Mouse (Mus musculus): ENCODE results near the gene Fam174b. TPM values are rescaled to one million over a fixed set of nuclear protein-coding genes. Genes with fewer than 3 reads are reported as not detected.

Fam174b gene
- polyA plus RNA-seq, 1 experiment from 2014 or later, result 33.9 TPM

DNA sequence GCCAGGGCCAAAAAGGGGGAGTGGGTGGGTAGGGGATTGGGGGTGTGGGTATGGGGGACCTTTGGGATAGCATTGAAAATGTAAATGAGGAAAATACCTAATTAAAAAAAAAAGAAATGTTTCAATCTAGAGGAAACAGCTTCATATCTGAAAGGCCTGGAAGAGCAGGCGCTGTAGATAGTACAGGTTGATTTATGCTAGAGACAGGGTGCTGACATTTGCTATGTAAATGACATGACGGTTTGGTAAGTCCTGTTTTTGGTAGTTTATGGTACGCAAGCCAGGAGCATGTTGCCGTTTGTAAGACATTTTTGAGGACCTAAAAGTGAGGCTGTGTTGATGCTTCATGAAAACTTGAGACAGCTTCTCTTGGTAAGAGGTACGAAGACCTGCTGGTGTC lies 24.6 kb downstream of the Fam174b start:
- no peak overlapping the region for H3K27ac ChIP-seq (ENCODE audit: low read depth, low read length)
- no peaks in the 10 kb centered on the region for H3K4me1 ChIP-seq (ENCODE audit: control insufficient read depth, insufficient read depth, low read length)
- no peak for ATAC-seq (ENCODE audit: low FRiP score, low TSS enrichment)
- H3K36me3 ChIP-seq (ENCODE audit: control insufficient read depth, insufficient read depth, low read length), result peaks cover 3% of the 10 kb centered on the region; the same call in 1 of the 2 replicates
- H3K27me3 ChIP-seq (ENCODE audit: control insufficient read depth, insufficient read depth, low read length), result no peaks in the 10 kb centered on the region
- 82% methylated on average over 5 of the region's 5 CpGs for WGBS
- no peak overlapping the region for H3K4me2 ChIP-seq (replicated peaks; ENCODE audit: low read depth, low read length)
- no peaks in the 10 kb centered on the region for H3K9me3 ChIP-seq (ENCODE audit: control insufficient read depth, low read length)
- H3K9ac ChIP-seq (ENCODE audit: low read depth, low read length), result no peak overlapping the region
- no peak overlapping the region for H3K4me3 ChIP-seq (ENCODE audit: low read length)

DNA sequence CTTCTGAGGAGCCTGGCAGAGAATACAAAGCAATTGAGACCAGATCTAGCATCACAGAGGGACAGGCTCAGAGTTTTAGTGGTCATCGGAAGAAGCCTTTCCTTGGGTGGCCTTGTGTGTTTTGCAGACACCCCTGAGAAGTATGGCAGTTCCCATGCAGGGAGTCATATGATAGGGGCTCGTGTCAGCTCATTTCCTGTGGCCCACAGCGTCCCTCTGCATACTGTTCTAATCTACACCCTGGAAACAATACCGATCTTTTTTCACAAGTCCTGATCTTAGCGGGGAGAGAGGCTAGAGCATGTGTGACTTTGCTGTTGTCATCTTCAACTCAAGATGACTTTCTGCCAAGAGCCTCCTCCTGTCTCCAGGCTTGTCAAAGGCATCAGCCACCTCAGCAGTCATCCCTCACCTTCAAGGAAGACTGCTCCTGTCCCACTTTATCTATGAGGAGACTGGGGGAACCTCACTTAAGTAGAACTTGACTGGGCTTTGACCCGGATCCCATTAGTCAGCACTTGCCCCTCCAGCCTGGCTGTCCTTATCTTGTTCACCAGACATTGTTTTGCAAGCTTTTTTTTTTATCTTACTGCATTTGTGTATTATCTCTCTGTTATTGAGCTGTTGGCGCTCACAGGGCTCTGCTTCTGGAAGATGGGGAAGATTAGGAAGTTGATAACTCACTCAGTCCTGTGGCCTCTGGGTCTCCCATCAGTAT lies 25.2 kb downstream of the Fam174b start:
- Histone ChIP-seq H3K36me3 (ENCODE audit: control insufficient read depth, insufficient read depth, low read length) (peaks cover 3% of the 10 kb centered on the region; the same call in 1 of the 2 replicates), H3K9me3 (ENCODE audit: control insufficient read depth, low read length) (no peaks in the 10 kb centered on the region), H3K9ac (ENCODE audit: low read depth, low read length) (no peak overlapping the region), H3K4me1 (ENCODE audit: control insufficient read depth, insufficient read depth, low read length) (no peaks in the 10 kb centered on the region), H3K27me3 (ENCODE audit: control insufficient read depth, insufficient read depth, low read length) (no peaks in the 10 kb centered on the region), H3K4me3 (ENCODE audit: low read length) (no peak overlapping the region), H3K27ac (ENCODE audit: low read depth, low read length) (no peak overlapping the region), H3K4me2 (replicated peaks; ENCODE audit: low read depth, low read length) (no peak overlapping the region)
- no peak for ATAC-seq (ENCODE audit: low FRiP score, low TSS enrichment)
- 70% methylated on average over 7 of the region's 7 CpGs for WGBS

GRCm38 (mm10) chr7:73769224-73769623 lies 29.1 kb downstream of the Fam174b start:
- Histone ChIP-seq H3K27me3 (ENCODE audit: control insufficient read depth, insufficient read depth, low read length) (no peaks in the 10 kb centered on the region), H3K9me3 (ENCODE audit: control insufficient read depth, low read length) (no peaks in the 10 kb centered on the region), H3K27ac (ENCODE audit: low read depth, low read length) (no peak overlapping the region), H3K4me2 (replicated peaks; ENCODE audit: low read depth, low read length) (no peak overlapping the region), H3K4me1 (ENCODE audit: control insufficient read depth, insufficient read depth, low read length) (0 out of 2 replicates have a peak, but pooled peaks cover 7% of the 10 kb centered on the region), H3K36me3 (ENCODE audit: control insufficient read depth, insufficient read depth, low read length) (peaks cover 3% of the 10 kb centered on the region; the same call in 1 of the 2 replicates), H3K9ac (ENCODE audit: low read depth, low read length) (no peak overlapping the region), H3K4me3 (ENCODE audit: low read length) (no peak overlapping the region)
- WGBS, result 93% methylated on average over 4 of the region's 4 CpGs
- ATAC-seq (ENCODE audit: low FRiP score, low TSS enrichment), result no peak

GRCm38 (mm10) chr7:73771384-73772274 lies 31.5 kb downstream of the Fam174b start:
- H3K36me3 ChIP-seq (ENCODE audit: control insufficient read depth, insufficient read depth, low read length), result peaks cover 3% of the 10 kb centered on the region; the same call in 1 of the 2 replicates
- 41% methylated on average over 19 of the region's 19 CpGs for WGBS
- no peak overlapping the region for H3K4me3 ChIP-seq (ENCODE audit: low read length)
- ATAC-seq (ENCODE audit: low FRiP score, low TSS enrichment), result 0 out of 2 replicates have a peak, but pooled peaks have one; percentile 20
- no peak overlapping the region; the same call in 1 of the 2 replicates for H3K4me2 ChIP-seq (replicated peaks; ENCODE audit: low read depth, low read length)
- H3K9ac ChIP-seq (ENCODE audit: low read depth, low read length), result no peak overlapping the region
- H3K4me1 ChIP-seq (ENCODE audit: control insufficient read depth, insufficient read depth, low read length), result 0 out of 2 replicates have a peak, but pooled peaks cover 7% of the 10 kb centered on the region
- H3K9me3 ChIP-seq (ENCODE audit: control insufficient read depth, low read length), result no peaks in the 10 kb centered on the region
- H3K27me3 ChIP-seq (ENCODE audit: control insufficient read depth, insufficient read depth, low read length), result no peaks in the 10 kb centered on the region
- H3K27ac ChIP-seq (ENCODE audit: low read depth, low read length), result peak overlapping the region; percentile 24; the same call in 1 of the 2 replicates

DNA sequence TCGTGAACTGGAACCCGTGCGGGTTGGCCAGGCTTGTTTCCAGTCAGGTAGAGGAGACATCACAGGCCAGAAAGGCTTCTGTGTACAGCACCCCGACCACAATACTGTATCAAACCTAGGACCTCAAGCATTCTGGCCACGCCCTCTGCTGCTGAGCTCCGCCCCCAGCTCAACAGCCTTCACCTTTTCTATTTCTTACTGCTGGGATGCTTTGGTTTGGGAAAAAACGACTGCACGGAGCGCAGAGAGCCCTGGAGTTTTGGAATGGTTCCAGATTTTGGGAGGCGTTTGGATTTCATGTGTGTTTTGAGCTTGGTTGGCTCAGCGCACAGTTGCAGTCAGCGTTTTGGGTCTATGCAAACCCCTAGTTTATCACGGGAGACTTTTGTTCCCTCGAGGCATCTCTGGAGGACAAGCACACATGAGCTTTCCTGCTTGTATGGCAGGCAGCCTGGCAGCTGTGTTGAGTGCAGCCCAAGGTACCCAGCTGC lies 32.2 kb downstream of the Fam174b start:
- H3K4me2 ChIP-seq (replicated peaks; ENCODE audit: low read depth, low read length), result no peak overlapping the region
- H3K27ac ChIP-seq (ENCODE audit: low read depth, low read length), result no peak overlapping the region
- peak; percentile 66; the same call in 1 of the 2 replicates for ATAC-seq (ENCODE audit: low FRiP score, low TSS enrichment)

DNA sequence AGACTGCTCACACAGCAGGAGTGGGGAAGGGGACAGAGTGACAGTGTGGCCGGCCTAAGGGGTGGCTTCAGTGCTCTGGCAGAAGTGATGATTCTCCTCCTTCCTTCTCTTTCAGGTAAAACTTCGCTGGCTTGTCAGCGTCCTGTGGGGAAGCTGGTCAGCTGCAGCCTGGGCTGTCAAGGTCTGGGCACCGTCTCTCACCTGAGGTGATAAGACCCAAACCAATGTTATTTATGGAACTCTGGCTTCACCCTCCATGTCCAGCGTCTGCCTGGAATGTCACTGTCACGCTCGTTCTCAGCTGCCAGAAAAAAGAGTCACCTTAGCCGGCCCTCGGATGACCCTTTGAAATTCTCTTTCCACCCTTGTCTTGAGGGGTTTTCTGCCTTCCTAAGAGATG lies 34.7 kb downstream of the Fam174b start:
- H3K4me3 ChIP-seq (ENCODE audit: low read length), result no peak overlapping the region
- no peak overlapping the region for H3K27ac ChIP-seq (ENCODE audit: low read depth, low read length)
- no peaks in the 10 kb centered on the region; the same call in 1 of the 2 replicates for H3K36me3 ChIP-seq (ENCODE audit: control insufficient read depth, insufficient read depth, low read length)
- ATAC-seq (ENCODE audit: low FRiP score, low TSS enrichment), result no peak
- WGBS, result 74% methylated on average over 9 of the region's 9 CpGs
- H3K9ac ChIP-seq (ENCODE audit: low read depth, low read length), result no peak overlapping the region
- no peak overlapping the region for H3K4me2 ChIP-seq (replicated peaks; ENCODE audit: low read depth, low read length)
- H3K9me3 ChIP-seq (ENCODE audit: control insufficient read depth, low read length), result no peaks in the 10 kb centered on the region
- H3K27me3 ChIP-seq (ENCODE audit: control insufficient read depth, insufficient read depth, low read length), result no peaks in the 10 kb centered on the region
- peaks cover 7% of the 10 kb centered on the region; the same call in 1 of the 2 replicates for H3K4me1 ChIP-seq (ENCODE audit: control insufficient read depth, insufficient read depth, low read length)

More for the DNA sequence above, 32.2 kb downstream of the Fam174b start:
- Histone ChIP-seq H3K9ac (ENCODE audit: low read depth, low read length) (no peak overlapping the region), H3K27me3 (ENCODE audit: control insufficient read depth, insufficient read depth, low read length) (no peaks in the 10 kb centered on the region), H3K4me3 (ENCODE audit: low read length) (no peak overlapping the region), H3K9me3 (ENCODE audit: control insufficient read depth, low read length) (no peaks in the 10 kb centered on the region), H3K4me1 (ENCODE audit: control insufficient read depth, insufficient read depth, low read length) (0 out of 2 replicates have a peak, but pooled peaks cover 7% of the 10 kb centered on the region), H3K36me3 (ENCODE audit: control insufficient read depth, insufficient read depth, low read length) (peaks cover 3% of the 10 kb centered on the region; the same call in 1 of the 2 replicates)
- 65% methylated on average over 14 of the region's 14 CpGs for WGBS

GRCm38 (mm10) chr7:73777777-73778176 lies 37.7 kb downstream of the Fam174b start:
- no peaks in the 10 kb centered on the region for H3K9me3 ChIP-seq (ENCODE audit: control insufficient read depth, low read length)
- H3K36me3 ChIP-seq (ENCODE audit: control insufficient read depth, insufficient read depth, low read length), result no peaks in the 10 kb centered on the region; the same call in 1 of the 2 replicates
- ATAC-seq (ENCODE audit: low FRiP score, low TSS enrichment), result no peak
- no peak overlapping the region for H3K4me2 ChIP-seq (replicated peaks; ENCODE audit: low read depth, low read length)
- 80% methylated on average over 3 of the region's 3 CpGs for WGBS
- no peaks in the 10 kb centered on the region for H3K27me3 ChIP-seq (ENCODE audit: control insufficient read depth, insufficient read depth, low read length)
- H3K27ac ChIP-seq (ENCODE audit: low read depth, low read length), result no peak overlapping the region
- H3K4me1 ChIP-seq (ENCODE audit: control insufficient read depth, insufficient read depth, low read length), result no peaks in the 10 kb centered on the region; the same call in 1 of the 2 replicates
- H3K4me3 ChIP-seq (ENCODE audit: low read length), result no peak overlapping the region
- H3K9ac ChIP-seq (ENCODE audit: low read depth, low read length), result no peak overlapping the region

- H3K4me3 ChIP-seq (ENCODE audit: low read length), result no peak overlapping the region
- WGBS, result 76% methylated on average over 4 of the region's 4 CpGs
- H3K4me2 ChIP-seq (replicated peaks; ENCODE audit: low read depth, low read length), result no peak overlapping the region
- no peaks in the 10 kb centered on the region for H3K27me3 ChIP-seq (ENCODE audit: control insufficient read depth, insufficient read depth, low read length)
- no peak overlapping the region for H3K9ac ChIP-seq (ENCODE audit: low read depth, low read length)
- no peak for ATAC-seq (ENCODE audit: low FRiP score, low TSS enrichment)
- H3K4me1 ChIP-seq (ENCODE audit: control insufficient read depth, insufficient read depth, low read length), result no peaks in the 10 kb centered on the region
- no peaks in the 10 kb centered on the region for H3K36me3 ChIP-seq (ENCODE audit: control insufficient read depth, insufficient read depth, low read length)
- H3K9me3 ChIP-seq (ENCODE audit: control insufficient read depth, low read length), result no peaks in the 10 kb centered on the region
- no peak overlapping the region for H3K27ac ChIP-seq (ENCODE audit: low read depth, low read length)
These were observed 44.8 kb downstream of the Fam174b start for GRCm38 (mm10) chr7:73784736-73785428.

All from kidney, embryonic 14.5 days (tissue).